Mouse (Mus musculus) CH12.LX (cell line): ENCODE data around the gene Ccnk. TPM values are rescaled to one million over a fixed set of nuclear protein-coding genes. Genes with fewer than 3 reads are reported as not detected.

Experiments
- DNase-seq: peaks from one replicate; pipeline ENCODE4 v3.0.0-alpha.2; 2013; ENCODE audit errors: extremely low read depth
- H3K27ac ChIP-seq: 2 replicates; pipeline ENCODE4 v1.5.1; 2012; ENCODE audit warnings: low read depth, mild to moderate bottlenecking, control low read depth, moderate library complexity; ENCODE audit not compliant: insufficient read depth
- H3K27me3 ChIP-seq: replicated peaks from 2 replicates; pipeline ENCODE3; 2012; ENCODE audit warnings: inconsistent platforms
- H3K36me3 ChIP-seq, 2 experiments: replicated peaks in 1 of 2; 2 replicates each; pipeline versions ENCODE3 to v1.6.1; 2012; ENCODE audit warnings: inconsistent platforms in 1 of 2, low read length in 1 of 2, mild to moderate bottlenecking in 1 of 2, mixed read lengths in 1 of 2, moderate library complexity in 1 of 2; ENCODE audit not compliant: control insufficient read depth in 1 of 2, insufficient read depth in 1 of 2
- H3K4me1 ChIP-seq, 2 experiments: 2 replicates each; pipeline ENCODE4 v1.6.1; 2012; ENCODE audit warnings: inconsistent platforms in 1 of 2, moderate library complexity in 1 of 2; ENCODE audit not compliant: insufficient read depth in 2 of 2, control insufficient read depth in 1 of 2
- H3K4me2 ChIP-seq: 2 replicates; pipeline ENCODE4 v1.6.1; 2012; ENCODE audit warnings: low read depth, mild to moderate bottlenecking, control low read depth; ENCODE audit not compliant: poor library complexity, insufficient read depth, severe bottlenecking
- H3K4me3 ChIP-seq, 3 experiments: fragments of 150-350 bp in 1 of 3; sonication (generic) in 1 of 3; replicated peaks in 1 of 3; 2 replicates each; pipeline versions ENCODE3 to v1.5.1; 2011 to 2012; ENCODE audit warnings: low read depth in 2 of 3, low read length in 2 of 3, mild to moderate bottlenecking in 2 of 3, moderate library complexity in 2 of 3, control low read depth in 1 of 3, improper control_type of control experiment in 1 of 3, inconsistent platforms in 1 of 3, mixed read lengths in 1 of 3; ENCODE audit not compliant: poor library complexity in 1 of 3
- H3K79me2 ChIP-seq: replicated peaks from 2 replicates; pipeline ENCODE4 v1.6.1; 2012; ENCODE audit warnings: mild to moderate bottlenecking, moderate library complexity; ENCODE audit not compliant: control insufficient read depth, poor library complexity, insufficient read depth, severe bottlenecking; ENCODE audit errors: extremely low read depth
- H3K9ac ChIP-seq: 2 replicates; pipeline ENCODE4 v1.6.1; 2012; ENCODE audit warnings: low read depth, mild to moderate bottlenecking, control low read depth, moderate library complexity; ENCODE audit not compliant: insufficient read depth
- H3K9me3 ChIP-seq: replicated peaks from 2 replicates; pipeline ENCODE3; 2012; ENCODE audit warnings: low read length, inconsistent platforms, mixed read lengths
- CHD1 ChIP-seq: IDR thresholded peaks from 2 replicates; pipeline ENCODE4 v1.6.1; 2012; ENCODE audit warnings: low read depth, low read length, improper control_type of control experiment, inconsistent platforms
- CTCF ChIP-seq, 2 experiments: IDR thresholded peaks in 1 of 2; conservative IDR thresholded peaks in 1 of 2; 2 replicates each; pipeline ENCODE4 v1.5.1; 2011 to 2012; ENCODE audit warnings: low read depth in 2 of 2, low read length in 2 of 2, improper control_type of control experiment in 1 of 2, inconsistent platforms in 1 of 2, mild to moderate bottlenecking in 1 of 2, moderate library complexity in 1 of 2
- ELF1 ChIP-seq: IDR thresholded peaks from 2 replicates; pipeline ENCODE4 v1.6.1; 2014; ENCODE audit warnings: low read depth, mild to moderate bottlenecking, inconsistent platforms, low read length, improper control_type of control experiment
- EP300 ChIP-seq: IDR thresholded peaks from 2 replicates; pipeline ENCODE4 v1.6.1; 2011; ENCODE audit warnings: low read length, improper control_type of control experiment
- GABPA ChIP-seq: IDR thresholded peaks from 2 replicates; pipeline ENCODE4 v1.6.1; 2012; ENCODE audit warnings: low read depth, low read length, improper control_type of control experiment, inconsistent platforms; ENCODE audit not compliant: insufficient replicate concordance
- HCFC1 ChIP-seq: IDR thresholded peaks from 2 replicates; pipeline ENCODE4 v1.6.1; 2012; ENCODE audit warnings: low read depth, mild to moderate bottlenecking, inconsistent platforms, low read length, improper control_type of control experiment
- MAFK ChIP-seq: IDR thresholded peaks from 2 replicates; pipeline ENCODE4 v1.6.1; 2011; ENCODE audit warnings: low read length, improper control_type of control experiment; ENCODE audit not compliant: insufficient replicate concordance
- MEF2A ChIP-seq: IDR thresholded peaks from 2 replicates; pipeline ENCODE4 v1.6.1; 2014; ENCODE audit warnings: low read depth, mild to moderate bottlenecking, inconsistent platforms, low read length, improper control_type of control experiment, borderline replicate concordance
- NELFE ChIP-seq: IDR thresholded peaks from 2 replicates; pipeline ENCODE4 v1.6.1; 2011; ENCODE audit warnings: low read depth, low read length, improper control_type of control experiment
- NRF1 ChIP-seq: IDR thresholded peaks from 2 replicates; pipeline ENCODE4 v1.6.1; 2014; ENCODE audit warnings: low read depth, mild to moderate bottlenecking, inconsistent platforms, low read length, improper control_type of control experiment, moderate library complexity
- POLR2A ChIP-seq: IDR thresholded peaks from 2 replicates; pipeline ENCODE4 v1.6.1; 2011; ENCODE audit warnings: low read depth, mild to moderate bottlenecking, improper control_type of control experiment, low read length
- POLR2AphosphoS2 ChIP-seq: IDR thresholded peaks from 2 replicates; pipeline ENCODE4 v1.6.1; 2011; ENCODE audit warnings: low read depth, low read length, improper control_type of control experiment
- RAD21 ChIP-seq: IDR thresholded peaks from 2 replicates; pipeline ENCODE4 v1.6.1; 2011; ENCODE audit warnings: low read depth, mild to moderate bottlenecking, low read length, improper control_type of control experiment, moderate library complexity
- SMC3 ChIP-seq: IDR thresholded peaks from 2 replicates; pipeline ENCODE4 v1.6.1; 2011; ENCODE audit warnings: low read depth, low read length, improper control_type of control experiment
- UBTF ChIP-seq: IDR thresholded peaks from 2 replicates; pipeline ENCODE4 v1.6.1; 2012; ENCODE audit warnings: low read depth, mild to moderate bottlenecking, inconsistent platforms, low read length, improper control_type of control experiment, moderate library complexity
- USF2 ChIP-seq: conservative IDR thresholded peaks from 2 replicates; pipeline ENCODE4 v1.6.1; 2011; ENCODE audit warnings: low read depth, low read length, improper control_type of control experiment
- ZNF384 ChIP-seq: IDR thresholded peaks from 2 replicates; pipeline ENCODE4 v1.6.1; 2012; ENCODE audit warnings: low read depth, low read length, improper control_type of control experiment, inconsistent platforms
- dilution Hi-C: fragments of 300-500 bp; cut with MboI; formaldehyde crosslinking; loops from 2 replicates; pipeline ENCODE4 v1.14.3; 2020; ENCODE audit warnings: low sequenced_read_pairs; ENCODE audit not compliant: extremely low pct_unique_long_range_greater_than_20kb, extremely low pct_ligation_motif_present
- in situ Hi-C: fragments of 300-500 bp; cut with MboI; formaldehyde crosslinking; loops from 3 replicates; pipeline ENCODE4 v1.14.3; 2019; ENCODE audit warnings: low sequenced_read_pairs, low pct_ligation_motif_present, low pct_unique_long_range_greater_than_20kb, mixed read lengths
- polyA plus RNA-seq: library from polyadenylated mRNA; unstranded; fragments of >175 nt; gene quantifications from 2 replicates; pipeline ENCODE4 v1.2.1, GENCODE M21; 2012; ENCODE audit warnings: low read depth; ENCODE audit not compliant: insufficient read length
- total RNA-seq, 2 experiments: library from RNA; depleted of rRNA; stranded (reverse); fragments of 300-350 nt in 1 of 2; fragments of >200 nt in 1 of 2; gene quantifications; 2 replicates each; pipeline ENCODE4 v1.2.3; 2012 to 2014

The Ccnk gene
- total and polyA plus RNA-seq, 3 experiments = 9.2 to 66.8 (median 10.1) TPM

- H3K9me3 ChIP-seq = no peaks in the 10 kb centered on the region
- no peak for TF ChIP-seq POLR2A
- TF ChIP-seq HCFC1 = no peak
- no peak for TF ChIP-seq MEF2A
- TF ChIP-seq NELFE = no peak
- TF ChIP-seq GABPA = no peak
- no peak for TF ChIP-seq EP300
- TF ChIP-seq RAD21 = no peak
- TF ChIP-seq NRF1 = no peak
- no peak for TF ChIP-seq CTCF (conservative IDR thresholded peaks at IDR 0.05 in 1 of 2, IDR thresholded peaks at IDR 0.05 in 1 of 2; ENCODE audit: low read depth in 2 of 2, low read length in 2 of 2)
- TF ChIP-seq UBTF = no peak
- no peak for TF ChIP-seq USF2
- no peak for TF ChIP-seq POLR2AphosphoS2
- no peak for TF ChIP-seq MAFK
- no peak for TF ChIP-seq SMC3
- no peak for TF ChIP-seq ZNF384
- no peak for TF ChIP-seq ELF1
- no peak for TF ChIP-seq CHD1
- TF ChIP-seq, all 38 proteins: peak for 0
- Histone ChIP-seq H3K27me3 (no peaks in the 10 kb centered on the region), H3K4me2 (no peak overlapping the region), H3K36me3 (peaks cover 0 to 68% of the 10 kb centered on the region in 2 experiments), H3K27ac (no peak overlapping the region), H3K4me1 (peaks cover 0 to 65% of the 10 kb centered on the region in 2 experiments; a peak in 2 of 4 replicates), H3K4me3 (no peak overlapping the region), H3K9ac (no peak overlapping the region), H3K79me2 (no peaks in the 10 kb centered on the region)
- DNase-seq = no peak
- dilution Hi-C loops (no loop called here), in situ Hi-C loops (no loop called here)
These were observed 72.6 kb downstream of the Ccnk start for GRCm38 (mm10) chr12:108251825-108252542.

Other genes starting within 250 kb of the Ccnk start
- gene Bcl11b, start 176.0 kb upstream of the Ccnk start, total RNA-seq (2012; rRNA removed) = not detected in 2 replicates
- not detected in 2 replicates for gene Bcl11b, start 176.0 kb upstream of the Ccnk start, total RNA-seq (2014; rRNA removed)
- gene Bcl11b, start 176.0 kb upstream of the Ccnk start, polyA plus RNA-seq = not detected in 2 replicates
- 44.2 and 44.3 TPM in 2 replicates for gene Setd3, start 265 bp upstream of the Ccnk start, total RNA-seq (2012; rRNA removed)
- gene Setd3, start 265 bp upstream of the Ccnk start, total RNA-seq (2014; rRNA removed) = 65.9 and 76.2 TPM in 2 replicates
- gene Setd3, start 265 bp upstream of the Ccnk start, polyA plus RNA-seq = 55.8 and 60.2 TPM in 2 replicates
- gene Ccdc85c, start 95.8 kb downstream of the Ccnk start, total RNA-seq (2012; rRNA removed) = 14.0 and 14.6 TPM in 2 replicates
- gene Ccdc85c, start 95.8 kb downstream of the Ccnk start, total RNA-seq (2014; rRNA removed) = 14.6 and 15.2 TPM in 2 replicates
- gene Ccdc85c, start 95.8 kb downstream of the Ccnk start, polyA plus RNA-seq = 25.1 and 32.4 TPM in 2 replicates
- not detected in 2 replicates for gene Hhipl1, start 126.7 kb downstream of the Ccnk start, total RNA-seq (2012; rRNA removed)
- gene Hhipl1, start 126.7 kb downstream of the Ccnk start, total RNA-seq (2014; rRNA removed) = not detected in 2 replicates
- gene Hhipl1, start 126.7 kb downstream of the Ccnk start, polyA plus RNA-seq = not detected in 2 replicates
- gene Cyp46a1, start 154.8 kb downstream of the Ccnk start, total RNA-seq (2012; rRNA removed) = not detected in 2 replicates
- gene Cyp46a1, start 154.8 kb downstream of the Ccnk start, total RNA-seq (2014; rRNA removed) = not detected in 2 replicates
- not detected in 2 replicates for gene Cyp46a1, start 154.8 kb downstream of the Ccnk start, polyA plus RNA-seq
- gene Eml1, start 191.4 kb downstream of the Ccnk start, total RNA-seq (2012; rRNA removed) = not detected in 2 replicates
- gene Eml1, start 191.4 kb downstream of the Ccnk start, total RNA-seq (2014; rRNA removed) = not detected in 2 replicates
- not detected in 2 replicates for gene Eml1, start 191.4 kb downstream of the Ccnk start, polyA plus RNA-seq